Mouse (Mus musculus) hindbrain, embryonic 11.5 days (tissue): ENCODE measurements at regions not wholly inside any gene's neighbourhood (a gene's known extent, or its start where the extent isn't known, plus 50 kb on each side); places are given as distances from the start of the nearest gene placed in this dataset.
A peak's percentile ranks its signal among the peaks of the same experiment; 100 is the strongest.

Experiments
- ATAC-seq: fragments of 200-750 bp; cut with Nextera tagmentation; 2 replicates; pipeline ENCODE4 v1.8.0; 2017; ENCODE audit warnings: mild to moderate bottlenecking, moderate TSS enrichment, moderate library complexity; ENCODE audit not compliant: low FRiP score
- DNase-seq: peaks from one replicate; pipeline ENCODE4 v3.0.0-alpha.2; 2015; ENCODE audit warnings: low spot score
- H3K27ac ChIP-seq: fragments of 300-500 bp; sonication (generic); 2 replicates; pipeline ENCODE4 v1.5.1; 2014; ENCODE audit warnings: mild to moderate bottlenecking, low read depth, low read length
- H3K27me3 ChIP-seq: fragments of 300-500 bp; sonication (generic); 2 replicates; pipeline ENCODE4 v1.6.1; 2014; ENCODE audit warnings: mild to moderate bottlenecking, low read length, moderate library complexity, mixed read lengths; ENCODE audit not compliant: control insufficient read depth, insufficient read depth
- H3K36me3 ChIP-seq: fragments of 300-500 bp; sonication (generic); 2 replicates; pipeline ENCODE4 v1.6.1; 2014; ENCODE audit warnings: mild to moderate bottlenecking, low read length, moderate library complexity, mixed read lengths; ENCODE audit not compliant: control insufficient read depth, insufficient read depth
- H3K4me1 ChIP-seq: fragments of 300-500 bp; sonication (generic); replicated peaks from 2 replicates; pipeline ENCODE4 v1.6.1; 2014; ENCODE audit warnings: low read length, mixed read lengths; ENCODE audit not compliant: control insufficient read depth, insufficient read depth
- H3K4me2 ChIP-seq: fragments of 300-500 bp; sonication (generic); replicated peaks from 2 replicates; pipeline ENCODE4 v1.6.1; 2014; ENCODE audit warnings: mild to moderate bottlenecking, low read depth, low read length
- H3K4me3 ChIP-seq: fragments of 300-500 bp; sonication (generic); 2 replicates; pipeline ENCODE4 v1.5.1; 2014; ENCODE audit warnings: low read depth, low read length
- H3K9ac ChIP-seq: fragments of 300-500 bp; sonication (generic); 2 replicates; pipeline ENCODE4 v1.6.1; 2014; ENCODE audit warnings: low read depth, low read length
- H3K9me3 ChIP-seq: fragments of 300-500 bp; sonication (generic); 2 replicates; pipeline ENCODE4 v1.6.1; 2016; ENCODE audit warnings: low read length; ENCODE audit not compliant: control insufficient read depth
- WGBS: fragments of 180-500 bp; shearing (Covaris S2); extraction: QIAGEN DNeasy Blood & Tissue Kit; methylation state at CpG from one replicate; pipeline ENCODE4 v1.1.7; 2014; 5-methylcytosine and 5-hydroxymethylcytosine counted together

- Histone ChIP-seq H3K36me3 (no peaks in the 10 kb centered on the region), H3K4me3 (no peak overlapping the region), H3K4me2 (no peak overlapping the region), H3K9me3 (no peaks in the 10 kb centered on the region), H3K9ac (no peak overlapping the region), H3K27ac (no peak overlapping the region), H3K27me3 (no peaks in the 10 kb centered on the region), H3K4me1 (no peaks in the 10 kb centered on the region)
- ATAC-seq (no peak), DNase-seq (no peak)
- 92% methylated on average over 4 of the region's 4 CpGs for WGBS
Observed at GRCm38 (mm10) chr17:15311822-15312221, 64.8 kb downstream of the Dll1 start.

DNA sequence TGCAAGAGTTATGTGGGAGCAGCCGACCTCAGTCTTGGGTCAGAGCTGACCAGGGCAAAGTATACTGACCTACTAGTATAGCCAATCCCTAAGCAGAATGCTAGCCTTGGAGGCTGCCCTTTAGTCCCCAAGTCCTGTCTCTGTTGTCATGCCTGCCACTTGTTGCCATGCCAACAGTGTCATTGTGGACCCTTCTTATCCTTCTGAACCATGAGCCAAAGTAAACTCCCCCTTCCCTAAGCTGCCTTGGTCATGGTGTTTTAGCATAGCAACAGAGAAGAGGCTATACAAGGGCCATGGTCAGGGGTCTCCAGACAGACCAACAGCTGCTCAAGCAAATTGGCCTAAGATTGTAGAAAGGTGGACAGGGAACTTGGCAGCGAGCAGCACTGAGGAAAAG is 66.2 kb downstream of the Dll1 start:
- H3K4me3 ChIP-seq: no peak overlapping the region
- H3K27me3 ChIP-seq: no peaks in the 10 kb centered on the region
- no peaks in the 10 kb centered on the region for H3K4me1 ChIP-seq
- no peaks in the 10 kb centered on the region for H3K36me3 ChIP-seq
- H3K9ac ChIP-seq: no peak overlapping the region
- H3K9me3 ChIP-seq: no peaks in the 10 kb centered on the region
- no peak overlapping the region for H3K27ac ChIP-seq
- ATAC-seq (no peak), DNase-seq (peak; percentile 33)
- WGBS: 60% methylated on average over 2 of the region's 2 CpGs
- no peak overlapping the region for H3K4me2 ChIP-seq

- 63% methylated on average over 1 of the region's 1 CpGs for WGBS
- no peak overlapping the region for H3K4me2 ChIP-seq
- DNase-seq (no peak), ATAC-seq (no peak)
- no peak overlapping the region for H3K4me3 ChIP-seq
- H3K9me3 ChIP-seq: no peaks in the 10 kb centered on the region
- no peaks in the 10 kb centered on the region for H3K4me1 ChIP-seq
- H3K36me3 ChIP-seq: no peaks in the 10 kb centered on the region
- H3K27me3 ChIP-seq: no peaks in the 10 kb centered on the region
- no peak overlapping the region for H3K27ac ChIP-seq
- H3K9ac ChIP-seq: no peak overlapping the region
Observed at GRCm38 (mm10) chr17:15302110-15302509, 74.6 kb downstream of the Dll1 start.

- ATAC-seq (no peak), DNase-seq (no peak)
- H3K4me2 ChIP-seq: no peak overlapping the region
- no peak overlapping the region for H3K9ac ChIP-seq
- 82% methylated on average over 13 of the region's 13 CpGs for WGBS
- H3K36me3 ChIP-seq: no peaks in the 10 kb centered on the region
- no peaks in the 10 kb centered on the region for H3K9me3 ChIP-seq
- no peak overlapping the region for H3K4me3 ChIP-seq
- H3K27me3 ChIP-seq: no peaks in the 10 kb centered on the region
- no peak overlapping the region for H3K27ac ChIP-seq
- no peaks in the 10 kb centered on the region for H3K4me1 ChIP-seq
Observed at GRCm38 (mm10) chr17:15299743-15300371, 76.8 kb downstream of the Dll1 start.

DNA sequence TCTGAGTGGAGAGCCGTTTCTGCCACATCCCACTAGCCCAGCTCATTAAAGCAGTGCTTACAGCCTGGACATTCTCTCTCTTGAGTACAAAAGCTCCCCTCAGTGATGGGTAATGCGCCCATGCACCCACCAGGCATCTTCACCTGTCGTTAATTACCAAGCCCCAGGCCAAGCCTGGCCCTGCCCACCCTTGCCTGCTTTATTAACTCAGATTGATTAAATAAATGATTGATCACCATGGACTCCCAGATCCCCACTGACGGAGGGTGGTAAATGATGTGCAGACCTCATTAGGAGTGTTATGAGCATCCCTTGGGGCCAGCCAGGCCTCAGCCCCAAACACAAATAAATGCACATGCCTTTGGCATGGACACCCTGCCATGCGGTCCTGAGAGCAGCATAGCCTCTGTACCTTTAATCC is 82.5 kb downstream of the Dll1 start:
- H3K4me2 ChIP-seq: no peak overlapping the region
- H3K36me3 ChIP-seq: no peaks in the 10 kb centered on the region
- no peak overlapping the region for H3K9ac ChIP-seq
- H3K4me3 ChIP-seq: no peak overlapping the region
- H3K27ac ChIP-seq: no peak overlapping the region
- H3K9me3 ChIP-seq: no peaks in the 10 kb centered on the region
- H3K4me1 ChIP-seq: no peaks in the 10 kb centered on the region
- ATAC-seq (peak; percentile 88), DNase-seq (peak; percentile 36)
- 61% methylated on average over 5 of the region's 5 CpGs for WGBS
- no peaks in the 10 kb centered on the region for H3K27me3 ChIP-seq

- Histone ChIP-seq H3K27ac (no peak overlapping the region), H3K27me3 (no peaks in the 10 kb centered on the region), H3K4me2 (no peak overlapping the region), H3K9ac (no peak overlapping the region), H3K4me1 (no peaks in the 10 kb centered on the region), H3K36me3 (no peaks in the 10 kb centered on the region), H3K4me3 (no peak overlapping the region), H3K9me3 (no peaks in the 10 kb centered on the region)
- ATAC-seq (no peak), DNase-seq (no peak)
- 80% methylated on average over 11 of the region's 11 CpGs for whole genome bisulfite sequencing
Observed at GRCm38 (mm10) chr17:15292490-15293070, 84.1 kb downstream of the Dll1 start.

- Histone ChIP-seq H3K9ac (no peak overlapping the region), H3K27ac (no peak overlapping the region), H3K9me3 (no peaks in the 10 kb centered on the region), H3K4me1 (no peaks in the 10 kb centered on the region), H3K36me3 (no peaks in the 10 kb centered on the region), H3K4me3 (no peak overlapping the region), H3K4me2 (no peak overlapping the region), H3K27me3 (no peaks in the 10 kb centered on the region)
- ATAC-seq (no peak), DNase-seq (no peak)
- WGBS: 49% methylated on average over 4 of the region's 4 CpGs
Observed at GRCm38 (mm10) chr17:15291626-15292025, 85.0 kb downstream of the Dll1 start.

DNA sequence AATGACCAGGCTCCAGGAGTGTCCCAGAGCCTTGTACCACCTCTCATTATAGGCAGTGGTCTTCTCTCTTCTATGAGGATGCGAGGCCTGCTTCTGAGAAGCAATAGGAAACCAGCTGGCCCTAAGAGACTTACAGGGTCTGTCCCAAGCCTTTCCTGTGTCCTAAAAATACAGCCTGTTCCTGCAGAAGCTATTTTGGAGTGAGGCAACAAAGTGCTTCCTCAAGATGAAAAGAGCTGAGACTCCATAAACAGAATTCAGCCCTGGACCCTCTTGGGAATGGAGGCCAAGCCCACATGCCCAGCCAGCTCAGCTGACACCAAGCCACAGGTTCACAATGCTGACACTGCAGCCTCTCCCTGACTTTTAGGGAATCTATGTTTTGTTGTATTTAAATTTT is 86.3 kb downstream of the Dll1 start:
- WGBS: 85% methylated on average over 1 of the region's 1 CpGs
- Histone ChIP-seq H3K4me3 (no peak overlapping the region), H3K36me3 (no peaks in the 10 kb centered on the region), H3K4me1 (no peaks in the 10 kb centered on the region), H3K27ac (no peak overlapping the region), H3K9me3 (no peaks in the 10 kb centered on the region), H3K9ac (no peak overlapping the region), H3K27me3 (no peaks in the 10 kb centered on the region), H3K4me2 (no peak overlapping the region)
- DNase-seq (no peak), ATAC-seq (no peak)

DNA sequence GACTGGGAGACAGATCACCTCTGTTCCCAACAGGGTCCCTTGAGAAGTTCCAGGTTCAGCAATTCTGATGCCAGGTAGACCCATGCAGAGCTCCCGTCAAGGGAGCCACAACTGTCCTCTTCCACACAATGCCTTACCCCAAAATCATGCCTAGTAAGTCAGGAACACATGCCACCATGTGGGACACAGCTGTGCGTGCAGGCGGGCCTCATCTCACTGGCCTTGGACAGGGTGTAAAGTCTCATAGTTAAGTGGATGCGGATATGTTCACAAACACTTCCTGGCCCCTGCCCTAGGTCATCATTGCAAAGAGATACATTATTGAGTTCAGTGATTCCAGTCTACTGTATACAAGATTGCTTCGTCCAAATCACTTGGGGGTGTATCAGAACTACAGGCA is 87.6 kb downstream of the Dll1 start:
- Histone ChIP-seq H3K27ac (no peak overlapping the region), H3K4me3 (no peak overlapping the region), H3K9ac (no peak overlapping the region), H3K36me3 (no peaks in the 10 kb centered on the region), H3K9me3 (no peaks in the 10 kb centered on the region), H3K4me2 (no peak overlapping the region), H3K27me3 (no peaks in the 10 kb centered on the region), H3K4me1 (no peaks in the 10 kb centered on the region)
- no peak for ATAC-seq
- DNase-seq: no peak
- 90% methylated on average over 5 of the region's 5 CpGs for WGBS
